Mouse (Mus musculus) kidney, embryonic 14.5 days (tissue): ENCODE results near the gene Ankrd33b. TPM values are rescaled to one million over a fixed set of nuclear protein-coding genes. Genes with fewer than 3 reads are reported as not detected.

Source experiments
- ATAC-seq: fragments of 200-750 bp; cut with Nextera tagmentation; 2 replicates; pipeline ENCODE4 v1.8.0; 2017; ENCODE audit warnings: moderate number of reproducible peaks, mild to moderate bottlenecking, moderate TSS enrichment, moderate library complexity; ENCODE audit not compliant: low FRiP score, low TSS enrichment
- H3K27ac ChIP-seq: fragments of 300-500 bp; sonication (generic); 2 replicates; pipeline ENCODE4 v1.5.1; 2014; ENCODE audit warnings: low read depth, mild to moderate bottlenecking, low read length, moderate library complexity, mixed read lengths
- H3K27me3 ChIP-seq: fragments of 300-500 bp; sonication (generic); 2 replicates; pipeline ENCODE4 v1.6.1; 2014; ENCODE audit warnings: mild to moderate bottlenecking, low read length; ENCODE audit not compliant: control insufficient read depth, insufficient read depth
- H3K36me3 ChIP-seq: fragments of 300-500 bp; sonication (generic); 2 replicates; pipeline ENCODE4 v1.6.1; 2014; ENCODE audit warnings: low read length, mixed read lengths; ENCODE audit not compliant: control insufficient read depth, insufficient read depth
- H3K4me1 ChIP-seq: fragments of 300-500 bp; sonication (generic); 2 replicates; pipeline ENCODE4 v1.6.1; 2014; ENCODE audit warnings: low read length, mixed read lengths; ENCODE audit not compliant: control insufficient read depth, insufficient read depth
- H3K4me2 ChIP-seq: fragments of 300-500 bp; sonication (generic); replicated peaks from 2 replicates; pipeline ENCODE4 v1.6.1; 2014; ENCODE audit warnings: low read depth, mild to moderate bottlenecking, low read length
- H3K4me3 ChIP-seq: fragments of 300-500 bp; sonication (generic); 2 replicates; pipeline ENCODE4 v1.5.1; 2014; ENCODE audit warnings: mild to moderate bottlenecking, low read length
- H3K9ac ChIP-seq: fragments of 300-500 bp; sonication (generic); 2 replicates; pipeline ENCODE4 v1.6.1; 2014; ENCODE audit warnings: low read depth, mild to moderate bottlenecking, low read length, moderate library complexity
- H3K9me3 ChIP-seq: fragments of 300-500 bp; sonication (generic); 2 replicates; pipeline ENCODE4 v1.6.1; 2016; ENCODE audit warnings: low read length; ENCODE audit not compliant: control insufficient read depth
- WGBS: fragments of 180-500 bp; shearing (Covaris S2); extraction: QIAGEN DNeasy Blood & Tissue Kit; methylation state at CpG from one replicate; pipeline ENCODE4 v1.1.7; 2014; 5-methylcytosine and 5-hydroxymethylcytosine counted together
- polyA plus RNA-seq: library from polyadenylated mRNA; unstranded; fragments of >200 nt; fragmentation: Nextera tagmentation; extraction: Ambion mirVana; gene quantifications from 2 replicates; pipeline ENCODE4 v1.2.1, GENCODE M21; 2014

The Ankrd33b gene
- polyA plus RNA-seq, 1 experiment from 2014 or later = 3.7 TPM

- H3K36me3 ChIP-seq = no peaks in the 10 kb centered on the region
- H3K9ac ChIP-seq = no peak overlapping the region
- H3K27ac ChIP-seq = no peak overlapping the region
- no peak overlapping the region for H3K4me3 ChIP-seq
- H3K4me1 ChIP-seq = peaks cover 5% of the 10 kb centered on the region; the same call in 1 of the 2 replicates
- peaks cover 1% of the 10 kb centered on the region; the same call in 1 of the 2 replicates for H3K9me3 ChIP-seq
- WGBS = 36% methylated on average over 11 of the region's 11 CpGs
- peak; percentile 69 for ATAC-seq
- H3K27me3 ChIP-seq = no peaks in the 10 kb centered on the region
- no peak overlapping the region for H3K4me2 ChIP-seq
Measured at GRCm38 (mm10) chr15:31381936-31382468, 14.5 kb upstream of the Ankrd33b start.

DNA sequence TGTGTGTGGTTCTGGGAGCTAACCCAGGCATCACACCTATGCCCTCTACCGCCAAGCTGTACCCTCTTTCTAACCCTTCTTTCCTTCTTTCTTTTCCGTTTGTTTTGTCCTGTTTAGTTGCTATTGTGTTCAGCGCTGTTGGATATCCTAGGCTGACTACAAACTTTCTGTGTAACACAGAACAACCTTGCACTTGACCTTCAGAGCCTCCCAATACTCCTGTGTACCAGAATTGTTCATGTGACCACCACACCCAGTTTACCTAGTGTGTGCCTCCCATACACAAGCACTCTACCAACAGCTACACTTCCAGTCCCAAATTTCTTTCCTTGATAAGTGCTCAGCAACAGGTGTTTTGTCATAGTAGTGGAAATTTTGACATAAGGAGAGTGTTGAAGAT is 11.9 kb upstream of the Ankrd33b start:
- H3K9ac ChIP-seq = no peak overlapping the region
- H3K4me3 ChIP-seq = no peak overlapping the region
- H3K27me3 ChIP-seq = no peaks in the 10 kb centered on the region
- H3K27ac ChIP-seq = no peak overlapping the region
- H3K4me2 ChIP-seq = no peak overlapping the region
- 92% methylated on average over 3 of the region's 3 CpGs for WGBS
- H3K9me3 ChIP-seq = no peaks in the 10 kb centered on the region
- H3K36me3 ChIP-seq = no peaks in the 10 kb centered on the region
- peaks cover 11% of the 10 kb centered on the region; the same call in 1 of the 2 replicates for H3K4me1 ChIP-seq
- ATAC-seq = no peak

- H3K27me3 ChIP-seq = no peaks in the 10 kb centered on the region
- no peak overlapping the region for H3K4me2 ChIP-seq
- no peaks in the 10 kb centered on the region; the same call in 1 of the 2 replicates for H3K9me3 ChIP-seq
- 0 out of 2 replicates have a peak, but pooled peaks cover 6% of the 10 kb centered on the region for H3K4me1 ChIP-seq
- WGBS = 21% methylated on average over 4 of the region's 4 CpGs
- no peak overlapping the region for H3K4me3 ChIP-seq
- H3K36me3 ChIP-seq = no peaks in the 10 kb centered on the region
- H3K9ac ChIP-seq = no peak overlapping the region
- H3K27ac ChIP-seq = no peak overlapping the region
- ATAC-seq = peak; percentile 56; the same call in 1 of the 2 replicates
Measured at GRCm38 (mm10) chr15:31375212-31375611, 7.7 kb upstream of the Ankrd33b start.

- WGBS = 6% methylated on average over 12 of the region's 12 CpGs
Measured at GRCm38 (mm10) chr15:31369125-31369612, 1.6 kb upstream of the Ankrd33b start.

DNA sequence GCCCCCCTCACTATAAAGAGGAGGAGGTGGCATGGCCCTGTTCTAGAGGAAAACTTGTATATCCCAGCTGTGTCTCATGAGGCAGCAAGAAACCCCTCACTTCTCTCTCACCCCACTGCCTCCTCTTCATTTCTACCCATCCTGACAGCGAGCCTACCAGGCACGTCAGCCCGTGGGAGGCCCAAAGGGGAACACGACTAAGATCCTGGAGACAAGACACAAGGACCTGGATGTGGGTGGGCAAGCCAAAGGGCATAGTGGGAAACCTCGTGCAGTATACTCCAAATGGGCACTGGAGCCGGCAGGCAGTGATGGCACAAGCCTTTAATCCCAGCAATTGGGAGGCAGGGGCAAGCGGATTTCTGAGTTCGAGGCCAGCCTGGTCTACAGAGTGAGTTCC is 1.0 kb upstream of the Ankrd33b start:
- Histone ChIP-seq H3K36me3 (no peaks in the 10 kb centered on the region), H3K27ac (no peak overlapping the region), H3K4me1 (peaks cover 18% of the 10 kb centered on the region; the same call in 1 of the 2 replicates), H3K27me3 (peaks cover 35% of the 10 kb centered on the region), H3K4me3 (no peak overlapping the region), H3K9me3 (no peaks in the 10 kb centered on the region; the same call in 1 of the 2 replicates), H3K9ac (no peak overlapping the region), H3K4me2 (no peak overlapping the region)
- WGBS = 20% methylated on average over 8 of the region's 8 CpGs
- ATAC-seq = peak; percentile 7; the same call in 1 of the 2 replicates

More at GRCm38 (mm10) chr15:31369125-31369612, 1.6 kb upstream of the Ankrd33b start:
- Histone ChIP-seq H3K27ac (no peak overlapping the region), H3K9me3 (no peaks in the 10 kb centered on the region; the same call in 1 of the 2 replicates), H3K4me1 (peaks cover 18% of the 10 kb centered on the region; the same call in 1 of the 2 replicates), H3K9ac (no peak overlapping the region), H3K4me3 (no peak overlapping the region), H3K4me2 (no peak overlapping the region), H3K36me3 (no peaks in the 10 kb centered on the region), H3K27me3 (peaks cover 34% of the 10 kb centered on the region)
- no peak for ATAC-seq

DNA sequence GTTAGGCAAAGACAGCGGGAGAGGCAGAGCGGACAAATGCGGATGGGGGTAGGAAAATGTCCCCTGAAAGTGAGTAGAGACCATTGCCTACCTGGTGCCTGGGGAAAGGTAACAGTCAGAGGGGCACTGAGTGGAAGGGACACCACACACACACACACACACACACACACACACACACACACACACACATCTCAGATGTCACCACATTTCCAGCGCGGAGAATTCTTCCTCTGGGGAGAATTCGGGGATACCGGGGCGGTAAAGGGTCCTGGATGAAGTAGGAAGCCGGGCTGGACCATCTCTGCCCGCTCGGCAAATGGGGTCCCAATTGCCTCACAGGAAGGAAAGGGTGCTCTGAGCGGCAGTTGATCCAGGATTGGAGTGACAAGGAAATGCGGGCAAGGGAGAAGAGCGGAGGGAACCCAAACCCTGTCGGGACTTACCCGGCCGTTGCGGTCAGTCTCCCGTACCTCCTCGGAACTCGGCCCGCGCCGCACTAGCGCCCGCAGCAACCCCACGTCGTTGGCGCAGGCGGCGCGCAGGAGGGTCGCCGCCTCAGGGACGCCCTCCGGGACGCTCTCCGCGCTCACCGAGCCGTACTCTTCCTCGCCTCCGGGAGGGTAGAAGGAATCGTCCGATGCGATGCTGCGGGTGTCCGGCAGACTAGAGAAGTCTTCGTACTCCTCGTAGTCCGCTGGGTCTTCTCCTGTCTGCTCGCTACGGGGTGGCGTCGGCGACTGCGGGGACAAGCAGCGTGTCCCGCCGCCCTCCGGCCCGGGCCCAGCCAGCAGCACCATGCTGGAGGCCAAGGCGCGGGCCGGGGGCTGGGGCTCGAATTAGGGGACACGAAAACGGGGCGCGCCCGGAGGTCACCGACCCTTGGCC is 688 bp downstream of the Ankrd33b start:
- Histone ChIP-seq H3K4me1 (peaks cover 18% of the 10 kb centered on the region; the same call in 1 of the 2 replicates), H3K36me3 (no peaks in the 10 kb centered on the region), H3K9ac (peak overlapping the region; percentile 67), H3K4me3 (peak overlapping the region; percentile 59), H3K9me3 (no peaks in the 10 kb centered on the region; the same call in 1 of the 2 replicates), H3K4me2 (peak overlapping the region; percentile 100), H3K27me3 (peaks cover 35% of the 10 kb centered on the region), H3K27ac (no peak overlapping the region)
- under 1% methylated on average over 70 of the region's 72 CpGs for WGBS
- peak; percentile 4; the same call in 1 of the 2 replicates for ATAC-seq

- Histone ChIP-seq H3K4me1 (peaks cover 18% of the 10 kb centered on the region; the same call in 1 of the 2 replicates), H3K36me3 (no peaks in the 10 kb centered on the region), H3K27me3 (peaks cover 35% of the 10 kb centered on the region), H3K4me2 (peak overlapping the region; percentile 100), H3K9ac (peak overlapping the region; percentile 67; the same call in 1 of the 2 replicates), H3K4me3 (peak overlapping the region; percentile 59), H3K27ac (no peak overlapping the region), H3K9me3 (no peaks in the 10 kb centered on the region; the same call in 1 of the 2 replicates)
- ATAC-seq = no peak
- WGBS = 1% methylated on average over 37 of the region's 37 CpGs
Measured at GRCm38 (mm10) chr15:31365720-31366591, 1.6 kb downstream of the Ankrd33b start.

- ATAC-seq = no peak
- peak overlapping the region; percentile 100 for H3K4me2 ChIP-seq
- H3K9me3 ChIP-seq = no peaks in the 10 kb centered on the region
- no peaks in the 10 kb centered on the region for H3K36me3 ChIP-seq
- H3K27ac ChIP-seq = no peak overlapping the region
- peak overlapping the region; percentile 59 for H3K4me3 ChIP-seq
- H3K9ac ChIP-seq = no peak overlapping the region
- H3K4me1 ChIP-seq = peaks cover 18% of the 10 kb centered on the region; the same call in 1 of the 2 replicates
- WGBS = 23% methylated on average over 11 of the region's 11 CpGs
- H3K27me3 ChIP-seq = peaks cover 35% of the 10 kb centered on the region
Measured at GRCm38 (mm10) chr15:31365041-31365719, 2.3 kb downstream of the Ankrd33b start.
